Mouse (Mus musculus): Measurements from ENCODE around the gene Sv2a. TPM values are rescaled to one million over a fixed set of nuclear protein-coding genes. Genes with fewer than 3 reads are reported as not detected.

Gene Sv2a
- polyA plus RNA-seq, 1 experiment from 2014 or later = 14.1 TPM

- Histone ChIP-seq H3K4me3 (ENCODE audit: low read depth, low read length) (no peak overlapping the region), H3K36me3 (ENCODE audit: control insufficient read depth, insufficient read depth, low read length) (no peaks in the 10 kb centered on the region), H3K9me3 (ENCODE audit: control insufficient read depth, low read length) (no peaks in the 10 kb centered on the region), H3K27me3 (ENCODE audit: control insufficient read depth, insufficient read depth, low read length) (no peaks in the 10 kb centered on the region), H3K9ac (ENCODE audit: low read length) (peak overlapping the region; percentile 7; the same call in 1 of the 2 replicates), H3K4me1 (ENCODE audit: control insufficient read depth, insufficient read depth, low read length) (peaks cover 7% of the 10 kb centered on the region; the same call in 1 of the 2 replicates), H3K27ac (ENCODE audit: low read depth, low read length) (peak overlapping the region; percentile 86; the same call in 1 of the 2 replicates), H3K4me2 (ENCODE audit: low read depth) (peak overlapping the region; percentile 56; the same call in 1 of the 2 replicates)
- DNase-seq (ENCODE audit: low spot score) = no peak
- ATAC-seq (ENCODE audit: insufficient read depth, low FRiP score, low TSS enrichment) = no peak
- 83% methylated on average over 7 of the region's 7 CpGs for WGBS
Measured at GRCm38 (mm10) chr3:96243921-96244572, 63.1 kb downstream of the Sv2a start.

Small RNAs within 50 kb of the gene (microRNA-seq; reads per million reads assigned to microRNA genes)
- not detected for gene Gm44492
- gene Gm47311 = not detected

Other genes with a start within 250 kb of the Sv2a start
- gene Plekho1, start 185.2 kb upstream of the Sv2a start, polyA plus RNA-seq (2014; fragmentation: Nextera tagmentation; extraction: Ambion mirVana) = 72.8 and 79.5 TPM in 2 replicates
- 31.0 and 32.2 TPM in 2 replicates for gene Vps45, start 122.7 kb upstream of the Sv2a start, polyA plus RNA-seq (2014; fragmentation: Nextera tagmentation; extraction: Ambion mirVana)
- 9.0 and 11.4 TPM in 2 replicates for gene Otud7b, start 76.6 kb upstream of the Sv2a start, polyA plus RNA-seq (2014; fragmentation: Nextera tagmentation; extraction: Ambion mirVana)
- 7.1 and 11.7 TPM in 2 replicates for gene Mtmr11, start 19.1 kb upstream of the Sv2a start, polyA plus RNA-seq (2014; fragmentation: Nextera tagmentation; extraction: Ambion mirVana)
- gene Sf3b4, start 8.8 kb upstream of the Sv2a start, polyA plus RNA-seq (2014; fragmentation: Nextera tagmentation; extraction: Ambion mirVana) = 233 TPM in 2 replicates
- gene Bola1, start 38.6 kb downstream of the Sv2a start, polyA plus RNA-seq (2014; fragmentation: Nextera tagmentation; extraction: Ambion mirVana) = 63.3 and 70.4 TPM in 2 replicates
- gene Hist2h2ab, start 38.7 kb downstream of the Sv2a start, polyA plus RNA-seq (2014; fragmentation: Nextera tagmentation; extraction: Ambion mirVana) = 2.4 TPM in 1 of 2 replicates, not detected in the other
- gene Hist2h2ac, start 39.7 kb downstream of the Sv2a start, polyA plus RNA-seq (2014; fragmentation: Nextera tagmentation; extraction: Ambion mirVana) = 7.8 and 12.7 TPM in 2 replicates
- 6.8 and 8.6 TPM in 2 replicates for gene Hist2h2be, start 40.0 kb downstream of the Sv2a start, polyA plus RNA-seq (2014; fragmentation: Nextera tagmentation; extraction: Ambion mirVana)
- 5.8 and 6.7 TPM in 2 replicates for gene Hist2h3c2, start 58.0 kb downstream of the Sv2a start, polyA plus RNA-seq (2014; fragmentation: Nextera tagmentation; extraction: Ambion mirVana)
- 24.5 and 46.0 TPM in 2 replicates for gene Hist2h2aa2, start 59.1 kb downstream of the Sv2a start, polyA plus RNA-seq (2014; fragmentation: Nextera tagmentation; extraction: Ambion mirVana)
- 11.4 and 24.5 TPM in 2 replicates for gene Hist2h2aa1, start 64.3 kb downstream of the Sv2a start, polyA plus RNA-seq (2014; fragmentation: Nextera tagmentation; extraction: Ambion mirVana)
- 0.42 TPM in 1 of 2 replicates, not detected in the other for gene Hist2h3c1, start 65.5 kb downstream of the Sv2a start, polyA plus RNA-seq (2014; fragmentation: Nextera tagmentation; extraction: Ambion mirVana)
- 5.8 and 5.9 TPM in 2 replicates for gene Hist2h4, start 82.2 kb downstream of the Sv2a start, polyA plus RNA-seq (2014; fragmentation: Nextera tagmentation; extraction: Ambion mirVana)
- gene Hist2h3b, start 87.5 kb downstream of the Sv2a start, polyA plus RNA-seq (2014; fragmentation: Nextera tagmentation; extraction: Ambion mirVana) = 55.7 and 56.1 TPM in 2 replicates
- gene Hist2h2bb, start 88.6 kb downstream of the Sv2a start, polyA plus RNA-seq (2014; fragmentation: Nextera tagmentation; extraction: Ambion mirVana) = 17.3 and 22.2 TPM in 2 replicates
- gene Fcgr1, start 112.8 kb downstream of the Sv2a start, polyA plus RNA-seq (2014; fragmentation: Nextera tagmentation; extraction: Ambion mirVana) = 0.80 and 2.5 TPM in 2 replicates

All from neural tube, embryonic 11.5 days (tissue).